Mouse (Mus musculus): ENCODE data around the gene Smg9.

The Smg9 gene

DNA sequence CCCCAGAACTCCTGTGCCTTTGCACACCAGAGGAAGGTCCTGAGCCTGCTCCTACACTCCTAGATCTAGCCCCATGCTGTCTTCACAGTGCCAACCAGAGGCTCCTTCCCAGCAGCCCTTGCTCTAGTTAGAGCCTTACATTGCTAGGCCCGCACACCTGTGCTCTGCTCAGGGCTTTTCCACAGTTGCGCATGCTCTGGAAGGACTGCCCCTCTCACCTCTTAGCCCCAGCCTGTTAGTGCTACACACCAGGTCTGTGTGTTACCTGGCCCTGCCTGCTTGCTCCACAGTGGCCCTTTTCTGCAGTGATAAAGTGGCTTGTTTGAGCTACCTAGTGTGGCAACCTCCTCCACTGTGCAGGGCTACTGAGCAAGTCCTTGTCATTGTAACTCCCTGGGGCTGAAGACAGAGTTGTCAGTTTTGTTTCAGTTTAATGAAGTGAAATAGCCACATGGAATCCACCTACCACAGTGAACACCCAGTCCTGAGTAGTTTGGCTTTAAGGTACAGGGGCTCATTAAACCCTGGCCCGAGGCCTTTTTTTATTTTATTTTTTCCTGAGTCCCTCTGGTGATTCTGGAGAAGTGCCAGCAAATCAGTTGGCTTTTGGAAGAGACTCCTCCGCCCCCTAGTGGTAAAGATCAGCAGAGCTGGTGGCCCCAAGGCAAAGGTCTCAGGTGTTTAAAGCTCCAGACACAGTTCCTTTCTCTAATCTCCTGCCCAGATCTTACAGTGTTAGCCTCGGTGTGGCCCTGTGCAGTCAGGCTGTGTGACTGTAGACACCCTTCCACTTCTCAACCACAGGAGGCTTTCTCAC is 7.3 kb downstream of the Smg9 start:
- DNase-seq (ENCODE audit: low read depth, low spot score), result peak; percentile 83

DNA sequence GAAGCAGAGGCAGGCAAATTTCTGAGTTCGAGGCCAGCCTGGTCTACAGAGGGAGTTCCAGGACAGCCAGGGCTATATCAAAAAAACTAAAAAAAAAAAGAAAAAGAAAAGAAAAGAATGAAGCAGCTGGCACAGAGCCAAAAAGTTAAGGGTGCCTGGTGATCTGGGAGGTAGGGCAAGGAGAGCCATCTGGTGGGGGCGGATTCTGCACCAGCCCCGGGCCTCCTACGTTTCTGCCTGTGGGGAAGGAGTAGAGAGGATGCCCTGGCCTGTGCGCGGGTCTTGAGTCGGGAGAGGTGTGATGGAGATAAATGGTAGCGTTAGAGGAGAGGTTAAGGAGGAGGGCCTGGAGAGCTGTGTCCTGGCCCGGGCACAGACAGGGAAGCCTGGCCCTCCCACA is 8.8 kb downstream of the Smg9 start:
- DNase-seq (ENCODE audit: low read depth, low spot score), result no peak

DNA sequence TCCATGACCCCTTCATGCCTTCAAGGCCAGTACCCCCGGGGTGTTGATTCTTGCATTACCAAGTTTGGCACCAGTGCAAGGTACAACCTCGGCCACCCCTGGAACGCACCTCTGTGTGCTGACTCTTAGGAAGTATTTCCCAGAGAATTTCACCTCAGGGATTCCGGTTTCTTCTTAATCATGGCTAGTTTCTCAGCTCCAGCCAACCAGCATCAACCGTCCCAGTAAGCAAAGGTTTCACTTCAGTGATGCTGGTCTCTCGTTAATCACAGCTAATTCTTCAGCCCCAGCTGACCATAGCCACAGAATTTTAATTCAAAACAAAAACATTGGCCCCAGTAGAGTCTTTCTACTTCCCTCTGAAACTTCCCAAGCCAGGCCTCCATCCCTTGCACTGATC is 10.7 kb downstream of the Smg9 start:
- DNase-seq (ENCODE audit: low read depth, low spot score), result no peak

DNA sequence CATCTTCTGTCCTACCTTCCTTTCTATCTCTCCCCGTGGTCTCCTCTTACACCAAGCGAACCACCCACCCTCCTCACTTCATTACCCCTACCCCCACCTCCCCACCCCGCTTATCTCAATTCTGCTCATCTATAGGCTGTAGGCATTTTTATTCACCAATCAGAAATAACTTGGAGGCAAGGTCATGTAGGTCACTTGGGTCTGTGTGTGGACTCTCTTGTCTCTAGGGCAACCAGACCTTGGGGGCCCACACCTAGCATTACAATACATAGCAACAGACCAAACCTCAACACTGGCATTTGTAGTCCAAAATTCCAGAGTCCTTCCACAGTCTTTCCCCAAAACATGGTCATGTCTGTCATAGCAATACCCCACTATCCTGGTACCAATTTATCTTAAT is 11.4 kb downstream of the Smg9 start:
- DNase-seq (ENCODE audit: low read depth, low spot score), result no peak

DNA sequence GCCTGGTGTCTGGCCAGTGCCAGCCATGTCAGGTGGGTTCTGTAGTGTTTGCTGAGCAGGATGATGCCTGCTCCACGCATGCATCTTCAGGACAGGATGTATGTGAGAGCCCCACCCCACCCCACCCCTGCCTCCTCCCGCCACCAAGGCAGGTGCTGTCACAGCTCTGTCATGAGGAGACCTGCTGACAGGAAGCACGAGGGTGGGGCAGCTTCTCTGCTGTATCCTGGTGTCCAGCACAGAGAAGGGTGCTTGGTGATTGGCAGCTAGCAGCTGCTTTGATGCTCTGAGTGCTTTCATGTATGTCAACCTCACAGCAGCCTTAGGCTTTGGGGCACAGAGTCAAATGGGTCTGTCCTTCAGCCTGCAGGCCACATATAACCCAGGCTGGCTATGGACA is 14.2 kb downstream of the Smg9 start:
- DNase-seq (ENCODE audit: low read depth, low spot score), result peak; percentile 92

DNA sequence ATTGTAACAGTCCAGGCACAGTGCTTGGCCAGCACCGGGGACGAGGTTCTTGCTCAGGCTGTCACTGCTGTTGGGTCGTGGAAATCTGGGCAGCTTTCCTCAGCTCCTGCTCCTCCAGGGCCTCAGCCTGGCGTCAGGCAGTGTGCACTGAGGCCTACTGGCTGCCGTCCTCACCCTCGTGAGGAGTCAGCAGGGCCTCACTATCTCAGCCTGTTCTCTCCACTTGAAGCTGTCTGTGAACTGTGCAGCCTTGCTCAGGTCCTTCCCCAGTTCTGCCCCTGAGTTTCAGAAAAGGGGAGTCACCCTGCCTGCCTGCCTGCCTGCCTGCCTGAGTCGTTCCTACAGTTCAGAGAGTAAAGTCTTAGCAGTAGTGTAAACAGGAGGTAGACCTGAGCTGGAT is 15.8 kb downstream of the Smg9 start:
- no peak for DNase-seq (ENCODE audit: low read depth, low spot score)

DNA sequence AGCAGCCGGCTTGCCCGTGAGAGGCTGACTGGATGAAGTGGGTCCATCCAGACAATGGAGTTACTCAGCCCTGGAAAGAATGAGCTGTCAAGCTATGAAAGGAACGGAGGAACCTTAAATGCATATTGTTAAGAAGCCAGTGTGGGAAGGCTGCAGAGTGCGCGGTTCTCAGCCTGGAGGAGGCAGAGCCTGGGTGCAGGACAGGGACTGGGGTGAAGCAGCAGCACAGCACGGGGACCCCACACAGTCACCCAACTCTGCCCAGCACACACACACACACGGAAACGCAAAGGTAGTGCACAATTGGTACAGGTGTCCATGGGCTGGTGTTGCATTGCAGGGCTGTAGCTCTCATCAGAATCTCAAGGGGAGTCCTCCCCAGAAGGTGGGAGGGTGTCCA is 20.2 kb downstream of the Smg9 start:
- no peak for DNase-seq (ENCODE audit: low read depth, low spot score)

DNA sequence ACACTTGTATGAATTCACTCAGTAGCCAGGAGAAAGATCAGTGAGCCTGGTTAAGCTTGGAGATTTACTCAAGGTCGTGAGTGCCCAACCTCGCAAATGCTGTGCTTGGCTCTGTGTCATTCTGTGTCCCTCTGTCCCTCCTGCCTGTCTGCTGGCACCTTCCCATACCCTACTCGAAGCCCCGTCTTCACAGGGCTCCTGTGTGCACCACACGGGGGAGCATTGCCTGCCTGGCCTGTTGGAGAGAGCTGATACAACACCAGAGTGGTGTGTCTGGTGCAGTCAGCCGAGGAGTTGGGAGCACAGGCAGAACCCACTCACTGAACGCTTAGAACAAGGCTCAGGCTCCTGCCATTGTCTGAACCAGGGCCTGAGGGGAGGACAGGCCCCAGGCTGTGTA is 22.2 kb downstream of the Smg9 start:
- DNase-seq (ENCODE audit: low read depth, low spot score), result no peak

DNA sequence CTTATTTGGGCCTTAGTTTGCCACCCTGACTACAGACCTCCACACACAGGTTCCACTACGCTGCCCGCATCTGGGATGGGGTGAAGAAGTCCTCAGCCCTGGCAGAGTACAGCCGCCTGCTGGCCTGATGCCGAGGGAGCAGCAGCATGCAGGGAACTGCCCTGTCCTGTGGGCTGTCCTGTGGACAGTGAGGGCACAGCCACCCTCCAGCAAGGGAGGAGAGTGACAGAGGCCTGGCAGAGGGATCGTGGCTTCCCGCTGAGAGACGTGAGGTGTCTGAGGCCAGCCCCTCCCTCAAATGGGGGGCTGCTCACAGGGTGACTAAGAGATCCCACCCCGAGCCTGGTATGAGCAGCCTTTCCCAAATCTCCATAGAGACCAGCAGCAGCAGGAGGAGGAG is 22.8 kb downstream of the Smg9 start:
- no peak for DNase-seq (ENCODE audit: low read depth, low spot score)

DNA sequence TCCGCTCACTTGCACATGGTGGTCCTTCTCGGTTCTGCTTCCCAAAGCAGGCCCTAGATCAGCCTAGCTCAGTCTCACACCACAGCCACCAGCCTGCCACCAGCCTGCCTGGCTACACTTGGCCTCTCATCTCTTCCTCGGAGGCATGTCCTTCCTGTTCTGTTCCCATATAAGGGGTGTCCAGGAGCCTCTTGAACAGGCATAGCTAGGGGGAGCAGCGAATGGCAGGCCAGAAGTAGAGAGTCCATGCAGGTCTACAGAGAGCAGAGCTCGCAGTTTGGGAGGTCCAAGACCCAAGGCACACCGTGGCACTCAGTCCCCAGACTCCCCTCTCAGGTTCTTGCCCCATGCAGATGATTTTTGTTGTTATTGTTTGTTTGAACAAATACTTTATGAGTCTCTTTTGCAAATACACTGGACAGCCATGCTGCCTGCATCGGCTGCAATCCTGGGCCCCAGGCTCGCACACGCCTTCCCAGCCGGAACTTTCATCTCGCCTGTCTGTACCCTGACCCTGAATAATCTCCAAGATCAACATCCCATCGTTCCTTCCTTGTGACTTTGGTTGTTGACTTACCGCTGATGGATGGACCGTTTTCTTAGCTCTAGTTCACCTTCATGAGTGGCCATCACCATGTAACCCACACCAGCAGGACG is 23.8 kb downstream of the Smg9 start:
- DNase-seq (ENCODE audit: low read depth, low spot score), result no peak

DNA sequence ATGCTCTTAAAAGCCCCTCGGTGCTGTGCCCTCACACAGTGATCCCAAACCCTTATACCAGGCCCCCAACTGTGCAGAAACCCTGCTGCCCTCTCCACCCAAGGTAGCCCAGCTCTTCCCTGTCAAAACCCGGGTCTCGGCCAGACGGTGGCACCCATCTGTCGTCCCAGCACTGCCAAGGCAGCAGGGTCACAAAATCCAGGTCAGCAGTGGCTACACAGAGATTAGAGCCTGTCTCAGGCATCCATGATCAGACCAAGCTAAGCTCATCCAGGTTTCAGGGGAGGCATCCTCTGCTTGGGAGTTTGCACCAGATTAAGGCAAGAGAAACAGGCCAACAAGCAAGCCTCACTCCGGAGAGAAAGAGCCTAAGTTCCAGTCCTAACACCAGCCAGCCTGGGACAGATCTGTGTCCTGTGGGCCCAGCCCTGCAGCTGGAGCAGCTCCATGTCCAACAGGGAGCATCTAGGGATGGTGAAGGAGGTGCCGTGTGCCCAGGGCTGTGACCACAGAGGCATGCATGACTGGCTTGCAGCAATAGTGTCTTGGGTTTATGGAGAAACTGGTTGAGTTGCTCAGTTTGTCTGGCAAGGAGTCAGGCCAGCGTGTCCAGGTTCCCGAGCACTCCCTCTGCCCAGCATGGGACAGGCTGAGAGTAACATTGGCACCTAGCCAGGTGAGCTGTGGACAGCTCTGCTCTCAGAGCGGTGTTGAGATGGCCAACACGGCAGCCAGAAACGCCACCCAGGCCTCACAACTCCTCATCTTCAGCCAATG is 24.7 kb downstream of the Smg9 start:
- DNase-seq (ENCODE audit: low read depth, low spot score), result no peak

DNA sequence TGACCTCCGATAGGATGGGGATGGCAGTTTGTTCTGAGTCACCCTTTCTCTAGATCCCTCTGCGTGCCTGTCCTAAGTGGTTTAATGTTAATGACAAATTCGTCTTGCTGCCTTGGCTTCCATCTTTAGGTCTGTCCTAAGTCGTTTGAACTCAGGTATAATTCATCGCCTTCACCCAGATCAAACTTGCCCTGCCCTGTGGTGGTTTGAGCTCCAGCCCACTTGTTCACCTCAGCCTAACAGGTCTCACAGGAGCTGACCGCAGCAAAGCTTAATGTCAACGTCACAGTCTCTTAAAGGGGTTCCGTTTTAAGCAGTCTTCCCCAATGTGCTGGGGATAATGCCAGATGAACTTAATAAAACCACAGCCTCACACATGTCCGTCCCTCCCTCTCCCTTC is 26.5 kb downstream of the Smg9 start:
- no peak for DNase-seq (ENCODE audit: low read depth, low spot score)

DNA sequence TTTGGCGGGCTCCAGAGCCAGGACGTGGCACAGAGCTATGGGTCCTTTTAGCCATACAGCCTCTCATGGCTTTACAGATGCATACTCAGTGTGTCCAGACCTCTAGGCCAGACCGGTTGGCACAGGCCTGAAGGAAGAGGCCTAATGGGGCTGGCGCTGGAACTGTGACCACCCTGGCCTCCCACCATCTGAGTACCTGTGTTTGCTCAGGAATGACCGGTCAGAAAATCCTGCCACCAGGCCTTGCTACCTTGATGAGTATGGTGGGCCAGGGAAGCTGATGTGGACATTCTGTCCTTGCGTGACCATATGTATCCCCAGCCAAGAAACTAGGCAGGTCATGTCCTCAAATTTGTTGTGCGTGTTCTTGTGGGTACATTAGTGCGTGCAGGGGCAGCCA is 27.7 kb downstream of the Smg9 start:
- no peak for DNase-seq (ENCODE audit: low read depth, low spot score)

DNA sequence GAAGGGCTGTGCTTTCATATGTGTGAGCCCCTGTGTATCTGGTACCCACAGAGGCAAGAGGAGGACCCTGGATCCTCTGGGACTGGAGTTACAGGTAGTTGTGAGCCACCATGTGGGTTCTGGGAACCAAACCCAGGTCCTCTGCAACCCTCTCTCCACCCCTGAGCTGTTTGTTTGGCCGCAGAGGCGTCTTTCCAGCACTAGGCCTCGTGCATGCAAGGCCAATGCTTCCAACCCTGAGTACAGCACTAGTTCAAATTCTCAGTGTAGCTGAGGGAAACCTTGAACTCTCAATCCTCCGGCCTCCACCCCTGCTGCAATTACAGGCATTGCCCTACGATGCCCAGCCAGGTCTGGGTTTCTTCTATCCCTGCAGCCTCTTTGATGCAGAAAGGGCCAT is 29.3 kb downstream of the Smg9 start:
- no peak for DNase-seq (ENCODE audit: low read depth, low spot score)

DNA sequence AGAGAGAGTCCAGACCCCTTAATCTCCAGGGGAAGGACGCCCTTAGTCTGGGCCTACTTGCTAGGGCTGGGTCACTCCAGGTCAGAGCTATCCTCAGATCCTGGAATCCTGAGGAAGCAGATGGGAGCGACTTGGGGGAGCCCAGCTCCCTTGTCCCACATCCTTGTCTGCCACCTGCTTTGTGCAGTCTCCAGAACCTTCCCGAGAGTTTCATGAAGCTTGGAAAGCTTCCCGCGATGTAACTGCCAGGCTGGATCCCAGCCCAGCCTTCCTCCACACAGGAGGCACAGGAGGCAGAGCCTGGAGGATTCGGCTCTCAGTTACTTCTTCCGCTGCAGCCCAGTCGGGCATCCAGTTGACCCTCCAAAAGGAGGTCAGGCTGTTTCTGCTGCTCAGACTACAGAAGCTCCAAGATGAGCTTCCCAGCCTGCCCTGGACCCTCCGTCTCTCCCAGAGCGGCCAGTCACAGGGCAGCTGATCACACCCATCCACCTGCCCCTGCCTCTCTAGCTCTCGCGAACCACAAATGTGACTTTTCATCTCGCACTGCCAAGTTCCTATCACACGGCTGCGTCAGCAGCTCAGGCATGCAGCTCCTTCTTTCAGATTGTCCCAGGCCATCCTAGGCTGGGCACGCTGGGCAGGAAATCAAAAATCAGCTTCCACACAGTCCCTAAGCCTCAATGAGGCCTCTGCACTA is 30.1 kb downstream of the Smg9 start:
- no peak for DNase-seq (ENCODE audit: low read depth, low spot score)

DNA sequence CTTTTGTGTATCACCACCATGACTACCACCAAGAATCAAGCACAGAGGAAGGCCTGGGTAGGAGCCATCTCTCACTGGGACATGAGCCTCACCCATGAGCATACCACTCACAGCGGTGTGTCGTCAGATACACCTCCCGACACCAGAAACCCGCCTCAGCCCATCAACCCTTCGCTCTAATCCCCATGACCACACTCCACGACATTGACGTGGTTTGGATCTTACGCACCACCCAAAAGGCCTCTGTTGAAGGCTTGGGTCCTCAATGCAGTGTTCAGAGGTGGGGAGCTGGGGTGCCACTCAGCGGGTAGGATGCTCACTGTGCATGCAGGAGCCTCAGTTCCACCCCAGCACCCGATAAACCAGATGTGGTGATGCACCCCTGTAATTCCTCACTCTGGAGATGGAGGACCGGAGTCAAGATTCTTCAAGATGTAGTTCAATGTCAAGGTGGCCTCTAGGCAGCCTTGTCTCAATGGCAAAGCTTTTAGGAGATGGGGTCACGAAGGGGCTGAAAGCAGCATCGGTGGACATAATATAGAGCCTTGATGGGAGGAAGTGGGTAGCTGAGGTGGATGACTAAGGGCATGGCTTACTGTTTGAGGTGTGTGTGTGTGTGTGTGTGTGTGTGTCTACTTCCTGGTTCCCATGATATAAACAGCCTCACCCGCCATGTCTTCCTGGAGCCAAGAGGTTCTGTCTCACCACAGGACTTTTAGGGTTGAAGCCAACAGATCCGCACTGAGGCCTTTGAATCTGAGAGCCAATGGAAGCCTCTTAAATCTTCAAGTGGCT is 31.3 kb downstream of the Smg9 start:
- DNase-seq (ENCODE audit: low read depth, low spot score), result peak; percentile 79

DNA sequence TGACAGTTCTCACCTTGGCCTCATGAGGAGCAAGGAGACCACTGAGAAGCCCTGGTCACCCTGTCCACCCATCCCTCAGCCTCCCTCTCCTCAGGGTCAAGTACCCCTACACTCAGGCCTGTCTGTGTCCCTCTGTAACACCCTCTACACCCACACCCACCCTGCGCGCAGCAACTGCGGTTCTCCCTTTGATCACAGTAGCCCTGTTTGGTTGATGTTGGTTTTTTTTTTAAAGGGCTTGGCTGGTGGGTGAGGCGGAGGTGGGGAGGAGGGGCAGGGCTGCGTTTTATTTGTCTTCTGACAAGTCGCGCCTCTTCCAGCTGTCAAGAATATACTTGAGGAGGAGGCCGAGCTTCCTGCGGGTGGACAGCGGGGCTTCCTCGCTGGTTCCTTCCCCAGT is 32.3 kb downstream of the Smg9 start:
- peak; percentile 67 for DNase-seq (ENCODE audit: low read depth, low spot score)

DNA sequence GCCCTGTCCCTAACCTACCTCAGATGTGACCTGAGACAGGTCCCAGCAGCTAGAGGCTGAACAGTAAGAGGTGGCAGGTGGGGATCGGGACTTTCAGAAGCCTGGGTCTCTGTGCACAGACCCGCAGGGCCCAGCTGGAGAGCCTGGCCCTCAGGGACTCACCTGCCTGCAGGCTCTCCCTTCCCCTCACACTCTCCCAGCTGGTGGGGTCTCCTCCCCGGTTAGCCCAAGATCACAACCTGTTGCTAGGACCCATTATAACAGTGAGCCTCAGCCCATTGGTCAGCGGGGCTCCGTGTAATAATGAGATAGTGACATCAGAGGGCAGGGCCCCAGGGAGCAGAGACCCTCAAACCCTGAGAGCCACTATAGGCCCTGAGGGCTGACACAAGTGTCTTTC is 35.9 kb downstream of the Smg9 start:
- DNase-seq (ENCODE audit: low read depth, low spot score), result no peak

DNA sequence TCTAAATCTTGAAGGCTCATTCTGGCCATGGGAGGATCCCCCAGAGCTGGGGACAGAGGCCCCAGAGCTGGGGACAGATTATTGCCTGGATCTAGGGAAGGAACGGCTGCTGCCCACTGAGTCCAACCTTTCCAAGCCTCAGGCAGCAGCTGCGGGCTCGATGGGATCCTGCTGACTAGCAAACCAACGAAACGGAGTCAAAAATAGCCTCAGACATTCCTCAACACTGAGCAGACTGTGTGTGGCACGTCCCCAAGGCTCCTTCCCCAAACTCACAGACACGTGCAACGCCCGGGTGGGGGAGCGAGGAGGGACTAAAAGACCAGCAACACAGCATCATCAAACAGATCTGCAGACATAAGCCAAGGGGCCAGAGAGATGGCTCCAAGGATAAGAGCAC is 38.6 kb downstream of the Smg9 start:
- no peak for DNase-seq (ENCODE audit: low read depth, low spot score)

DNA sequence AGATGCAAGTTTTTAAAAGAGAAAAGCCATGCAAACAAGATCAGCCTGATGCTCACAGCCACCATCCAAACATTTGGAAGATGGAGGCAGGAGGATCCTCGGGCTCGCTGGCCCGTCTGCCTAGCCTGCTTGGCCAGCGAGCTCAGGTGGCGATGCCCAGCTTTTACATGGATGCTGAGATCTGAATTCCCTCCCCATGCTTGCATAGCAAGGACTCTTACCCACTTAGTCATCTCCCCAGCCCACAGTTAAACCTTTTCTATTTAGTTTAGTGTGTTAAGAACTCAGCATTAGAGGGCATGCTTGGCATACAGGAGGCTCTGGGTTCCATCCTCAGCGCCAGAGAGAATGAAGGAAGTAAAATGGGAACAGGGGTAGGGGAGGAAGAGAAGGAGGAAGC is 39.8 kb downstream of the Smg9 start:
- no peak for DNase-seq (ENCODE audit: low read depth, low spot score)

DNA sequence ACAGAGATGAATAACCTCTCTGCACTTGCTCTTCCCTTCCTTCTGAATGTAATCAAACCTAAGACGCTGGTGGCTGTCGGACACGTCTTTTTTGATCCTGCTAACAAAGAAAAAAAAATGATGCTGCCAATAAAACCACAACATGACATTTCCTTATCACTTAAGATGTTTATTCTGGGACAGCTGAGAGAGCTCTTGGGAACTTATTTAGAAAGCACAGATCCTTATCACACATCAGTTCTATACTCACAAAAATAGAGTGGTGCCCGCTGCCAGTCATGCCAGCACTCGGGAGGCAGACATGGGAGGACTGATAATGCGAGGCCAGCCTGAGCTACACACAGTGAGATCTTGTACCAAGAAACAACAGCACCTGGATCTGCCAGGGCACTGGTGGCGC is 40.5 kb downstream of the Smg9 start:
- peak; percentile 46 for DNase-seq (ENCODE audit: low read depth, low spot score)
